Mouse (Mus musculus) megakaryocyte, embryonic 14.5 days (primary cell): ENCODE data around the gene U2af1l4. TPM values are rescaled to one million over a fixed set of nuclear protein-coding genes. Genes with fewer than 3 reads are reported as not detected.

Experiments
- H3K27me3 ChIP-seq: replicated peaks from 2 replicates; pipeline ENCODE3; 2012; ENCODE audit warnings: inconsistent platforms
- H3K36me3 ChIP-seq: replicated peaks from 2 replicates; pipeline ENCODE3; 2012; ENCODE audit warnings: low read length, inconsistent platforms, mixed read lengths
- H3K4me1 ChIP-seq: 2 replicates; pipeline ENCODE4 v1.6.1; 2012; ENCODE audit warnings: inconsistent platforms
- H3K4me3 ChIP-seq: replicated peaks from 2 replicates; pipeline ENCODE3; 2012; ENCODE audit warnings: moderate library complexity, mild to moderate bottlenecking, inconsistent platforms
- H3K9me3 ChIP-seq: 2 replicates; pipeline ENCODE4 v1.6.1; 2012; ENCODE audit warnings: inconsistent platforms
- FLI1 ChIP-seq: IDR thresholded peaks from 2 replicates; pipeline ENCODE4 v1.6.1; 2012; ENCODE audit warnings: low read length, inconsistent platforms, mixed read lengths
- GATA1 ChIP-seq: IDR thresholded peaks from 3 replicates; pipeline ENCODE4 v1.6.1; 2012; ENCODE audit warnings: mixed read lengths, low read length, inconsistent platforms, borderline replicate concordance
- polyA plus RNA-seq: library from polyadenylated mRNA; stranded (reverse); fragments of >175 nt; gene quantifications from 2 replicates; pipeline ENCODE4 v1.2.3, GENCODE M21; 2012; ENCODE audit warnings: low replicate concordance; ENCODE audit not compliant: insufficient read depth

The U2af1l4 gene
- polyA plus RNA-seq, 1 experiment, result 64.1 TPM

- peaks cover 26% of the 10 kb centered on the region for H3K4me1 ChIP-seq
- no peaks in the 10 kb centered on the region for H3K9me3 ChIP-seq
- TF ChIP-seq FLI1 (no peak), GATA1 (no peak)
- H3K4me3 ChIP-seq, result peak overlapping the region; percentile 40
- no peaks in the 10 kb centered on the region for H3K27me3 ChIP-seq
- peaks cover 57% of the 10 kb centered on the region for H3K36me3 ChIP-seq
Observed at GRCm38 (mm10) chr7:30532931-30533330, 30.2 kb upstream of the U2af1l4 start.

- peaks cover 26% of the 10 kb centered on the region for H3K4me1 ChIP-seq
- H3K9me3 ChIP-seq, result no peaks in the 10 kb centered on the region
- peak overlapping the region; percentile 98 for H3K4me3 ChIP-seq
- peaks cover 54% of the 10 kb centered on the region for H3K36me3 ChIP-seq
- TF ChIP-seq FLI1, result no peak
- no peak for TF ChIP-seq GATA1
- H3K27me3 ChIP-seq, result no peaks in the 10 kb centered on the region
Observed at GRCm38 (mm10) chr7:30533941-30534632, 29.0 kb upstream of the U2af1l4 start.

GRCm38 (mm10) chr7:30534633-30535577 is 28.2 kb upstream of the U2af1l4 start, which contains the start of gene Arhgap33:
TSS of gene Arhgap33 (minus strand) at chr7:30535060.
- no peaks in the 10 kb centered on the region for H3K9me3 ChIP-seq
- peaks cover 26% of the 10 kb centered on the region for H3K4me1 ChIP-seq
- H3K36me3 ChIP-seq, result peaks cover 54% of the 10 kb centered on the region
- TF ChIP-seq GATA1, result no peak
- TF ChIP-seq FLI1, result no peak
- H3K27me3 ChIP-seq, result no peaks in the 10 kb centered on the region
- peak within 1 kb of the TSS; percentile 98 for H3K4me3 ChIP-seq

GRCm38 (mm10) chr7:30540572-30540971 is 22.5 kb upstream of the U2af1l4 start:
- Histone ChIP-seq H3K4me1 (peaks cover 4% of the 10 kb centered on the region), H3K27me3 (no peaks in the 10 kb centered on the region), H3K4me3 (no peak overlapping the region), H3K9me3 (no peaks in the 10 kb centered on the region), H3K36me3 (peaks cover 59% of the 10 kb centered on the region)
- TF ChIP-seq GATA1, result no peak
- TF ChIP-seq FLI1, result no peak

- TF ChIP-seq FLI1 (no peak), GATA1 (no peak)
- Histone ChIP-seq H3K4me3 (no peak overlapping the region), H3K36me3 (peaks cover 76% of the 10 kb centered on the region), H3K27me3 (no peaks in the 10 kb centered on the region), H3K4me1 (no peaks in the 10 kb centered on the region; the same call in 1 of the 2 replicates), H3K9me3 (no peaks in the 10 kb centered on the region)
Observed at GRCm38 (mm10) chr7:30544327-30544726, 18.8 kb upstream of the U2af1l4 start.

- Histone ChIP-seq H3K4me3 (no peak overlapping the region), H3K9me3 (no peaks in the 10 kb centered on the region), H3K4me1 (peaks cover 38% of the 10 kb centered on the region), H3K27me3 (no peaks in the 10 kb centered on the region), H3K36me3 (peaks cover 54% of the 10 kb centered on the region)
- TF ChIP-seq FLI1 (no peak), GATA1 (no peak)
Observed at GRCm38 (mm10) chr7:30549880-30550279, 13.2 kb upstream of the U2af1l4 start.

GRCm38 (mm10) chr7:30550603-30551002 is 12.5 kb upstream of the U2af1l4 start:
- Histone ChIP-seq H3K36me3 (peaks cover 59% of the 10 kb centered on the region), H3K9me3 (no peaks in the 10 kb centered on the region), H3K27me3 (no peaks in the 10 kb centered on the region), H3K4me3 (peak overlapping the region; percentile 5), H3K4me1 (peaks cover 38% of the 10 kb centered on the region)
- no peak for TF ChIP-seq GATA1
- no peak for TF ChIP-seq FLI1

- H3K4me3 ChIP-seq, result peak overlapping the region; percentile 94
- H3K9me3 ChIP-seq, result no peaks in the 10 kb centered on the region
- H3K36me3 ChIP-seq, result peaks cover 60% of the 10 kb centered on the region
- no peak for TF ChIP-seq FLI1
- no peaks in the 10 kb centered on the region for H3K27me3 ChIP-seq
- H3K4me1 ChIP-seq, result peaks cover 43% of the 10 kb centered on the region
Observed at GRCm38 (mm10) chr7:30551445-30552101, 11.5 kb upstream of the U2af1l4 start.

- Histone ChIP-seq H3K9me3 (no peaks in the 10 kb centered on the region), H3K36me3 (peaks cover 63% of the 10 kb centered on the region), H3K4me1 (peaks cover 51% of the 10 kb centered on the region), H3K27me3 (no peaks in the 10 kb centered on the region), H3K4me3 (peak within 1 kb of the TSS; percentile 94)
- no peak for TF ChIP-seq FLI1
- no peak for TF ChIP-seq GATA1
Observed at GRCm38 (mm10) chr7:30552102-30553020, 10.7 kb upstream of the U2af1l4 start, which contains the start of the genes Hspb6 and Proser3. TSS of gene Hspb6 (plus strand) at chr7:30552178. TSS of gene Proser3 (minus strand) at chr7:30552299.
